Mouse (Mus musculus): ENCODE measurements around the gene Ctnnd2.

Ctnnd2 gene

DNA sequence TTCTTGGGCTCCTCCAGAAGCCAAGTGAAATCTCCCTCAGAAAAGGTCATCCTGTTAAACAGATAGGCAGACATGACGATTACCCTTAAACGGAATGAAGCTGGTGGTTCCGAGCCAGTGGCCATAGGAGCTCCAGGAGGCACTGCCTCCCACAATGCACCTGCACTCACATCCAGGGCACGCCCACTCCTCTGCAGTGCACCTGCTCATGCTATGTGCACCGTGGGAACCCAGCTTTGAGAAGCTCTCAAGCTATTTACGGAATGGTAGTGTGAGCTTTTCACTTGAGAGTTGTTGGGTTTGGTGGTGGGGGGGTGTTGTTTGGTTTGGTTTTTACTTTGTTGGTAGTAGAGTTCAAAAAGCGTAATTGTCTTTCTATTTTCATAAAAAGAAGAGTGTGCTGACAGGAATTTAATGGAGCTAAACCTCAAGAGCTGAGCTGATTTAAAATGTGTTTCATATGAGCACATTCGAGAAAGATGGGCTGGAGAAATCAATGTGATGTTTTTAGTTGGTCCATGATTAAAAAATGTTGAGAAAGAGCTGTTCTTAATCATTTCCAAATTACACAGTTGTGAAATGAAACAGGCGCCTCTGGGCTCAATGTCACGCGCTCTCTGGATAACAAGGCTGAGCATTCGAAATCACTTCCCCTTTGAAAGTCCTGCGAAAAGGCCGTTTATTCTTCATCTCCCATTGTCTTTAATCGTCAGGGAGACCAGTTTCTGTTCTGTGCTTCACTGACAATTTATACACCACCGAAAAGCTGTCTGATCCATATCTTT lies 802.8 kb downstream of the Ctnnd2 start:
- DNase-seq (ENCODE audit: extremely low read depth, low read depth), result no peak

DNA sequence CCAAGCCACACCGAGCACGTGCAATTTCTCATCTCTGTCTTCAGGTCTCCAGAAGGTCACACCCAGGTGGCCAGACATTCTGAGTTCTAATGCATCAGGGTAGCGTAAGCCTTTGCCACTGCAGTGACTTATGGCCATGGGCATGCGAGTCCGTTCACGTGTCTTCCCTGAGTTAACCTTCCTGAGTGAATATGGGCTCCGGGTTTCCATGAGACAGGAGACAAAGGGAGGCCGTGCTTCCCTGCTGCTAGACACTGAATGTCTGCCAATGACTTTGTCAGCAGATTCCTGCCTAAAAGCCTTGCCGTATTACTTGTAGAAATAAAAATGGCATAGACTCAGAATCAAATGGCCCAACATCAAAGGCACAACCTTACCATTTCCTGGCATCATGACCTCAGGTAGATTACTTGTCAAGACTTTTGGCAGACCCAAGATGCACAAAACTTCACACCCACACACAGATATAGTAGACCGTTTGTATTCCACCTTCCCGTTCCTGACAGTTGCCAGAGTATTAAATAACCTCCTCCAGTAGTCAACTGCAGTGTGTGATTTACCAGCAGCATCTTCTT lies 804.9 kb downstream of the Ctnnd2 start:
- no peak for DNase-seq (ENCODE audit: extremely low read depth, low read depth)

DNA sequence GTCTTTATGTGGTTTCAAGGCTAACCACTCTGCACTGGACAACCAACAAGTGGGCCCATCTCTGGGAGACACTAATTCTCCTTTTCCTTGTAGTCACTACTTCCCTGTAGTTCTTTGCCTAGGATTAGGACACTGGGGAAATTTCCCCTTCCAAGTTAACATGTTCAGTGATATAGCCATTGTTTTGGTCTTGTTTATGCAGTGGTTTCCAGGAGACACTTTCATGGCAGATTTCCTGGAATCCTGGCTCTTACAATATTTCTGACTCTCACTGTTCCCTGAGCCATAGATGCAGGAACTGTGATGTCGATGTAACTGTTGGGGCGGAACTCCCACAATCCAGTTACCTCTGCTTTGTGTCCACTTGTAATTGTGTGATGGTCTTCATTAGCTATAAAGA lies 814.5 kb downstream of the Ctnnd2 start:
- DNase-seq (ENCODE audit: extremely low read depth, low read depth), result no peak

DNA sequence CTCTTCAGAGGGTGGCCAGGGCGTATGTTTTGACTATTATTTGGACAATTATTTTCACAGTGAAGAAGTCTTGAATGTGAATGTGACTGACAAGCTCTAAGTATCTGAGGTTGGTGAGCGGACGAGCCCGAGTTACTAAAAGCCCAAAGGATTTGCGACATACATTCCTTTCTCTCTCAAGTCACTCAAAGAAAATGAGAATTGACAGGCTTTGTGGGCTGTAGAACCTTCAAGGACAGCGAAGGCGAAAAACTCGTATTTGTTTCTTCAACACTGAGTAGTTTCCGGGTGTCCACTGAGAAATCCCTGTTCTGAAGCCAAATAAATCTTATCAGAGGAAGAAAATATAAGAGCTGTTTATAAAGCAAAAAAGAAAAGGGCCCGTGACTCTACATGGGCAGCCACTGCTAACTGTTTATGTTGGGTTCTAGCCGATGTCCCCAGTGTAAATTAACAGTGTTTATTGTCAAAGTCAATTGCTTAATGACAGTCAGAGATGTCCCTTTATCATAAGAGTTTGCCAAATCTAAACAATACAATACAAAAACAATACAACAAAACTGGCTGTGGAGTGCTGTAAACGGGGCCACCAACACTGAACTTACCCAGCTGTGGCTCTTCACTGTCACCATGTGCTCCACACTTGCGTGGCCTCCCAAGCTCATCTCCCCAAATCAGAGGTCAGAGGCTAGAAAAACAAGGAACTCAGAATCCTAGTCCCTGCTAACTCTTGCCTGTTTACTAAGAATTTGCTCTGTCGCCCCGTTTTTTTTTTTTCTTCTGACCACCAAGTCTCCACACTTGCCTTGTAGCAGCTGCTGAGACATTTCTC lies 818.2 kb downstream of the Ctnnd2 start:
- DNase-seq (ENCODE audit: extremely low read depth, low read depth), result no peak

DNA sequence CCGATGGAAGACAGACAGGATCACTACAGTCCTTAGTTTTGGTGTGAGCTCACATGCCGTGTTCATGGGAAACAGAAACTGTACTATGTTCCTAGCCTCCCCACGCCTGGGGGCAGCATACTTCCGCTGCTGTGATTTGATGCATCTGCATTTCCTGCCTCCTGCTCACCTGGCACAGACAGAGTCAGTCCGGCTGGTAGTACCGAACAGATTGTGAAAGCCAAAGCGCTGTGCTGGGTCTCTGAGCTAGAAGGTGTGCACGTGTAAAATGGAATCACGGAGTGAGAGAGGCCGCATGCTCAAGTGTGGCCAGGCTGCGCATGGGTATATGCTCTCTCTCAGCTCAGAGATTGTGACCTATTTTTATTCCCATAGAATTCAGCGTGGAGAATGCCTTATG lies 820.0 kb downstream of the Ctnnd2 start:
- no peak for DNase-seq (ENCODE audit: extremely low read depth, low read depth)

DNA sequence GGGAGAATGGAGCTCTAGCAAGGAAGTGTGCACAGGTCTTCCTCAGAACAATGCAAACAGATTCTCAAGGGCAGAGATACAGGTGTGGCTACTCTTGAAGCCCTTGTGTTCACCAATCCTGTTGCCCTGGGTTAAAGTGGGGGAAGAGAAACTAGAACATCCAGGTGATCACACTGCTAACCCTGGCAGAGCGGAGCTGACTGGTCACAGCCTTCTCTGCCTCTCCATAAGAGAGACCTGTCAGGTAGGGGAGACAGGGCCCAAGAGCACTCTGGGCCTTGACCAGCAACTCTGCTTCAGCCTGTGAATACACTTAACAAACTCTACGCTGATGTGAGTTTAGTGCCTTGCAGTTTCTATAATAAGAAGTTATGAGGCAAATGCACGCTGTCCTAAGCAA lies 820.5 kb downstream of the Ctnnd2 start:
- DNase-seq (ENCODE audit: extremely low read depth, low read depth), result no peak

DNA sequence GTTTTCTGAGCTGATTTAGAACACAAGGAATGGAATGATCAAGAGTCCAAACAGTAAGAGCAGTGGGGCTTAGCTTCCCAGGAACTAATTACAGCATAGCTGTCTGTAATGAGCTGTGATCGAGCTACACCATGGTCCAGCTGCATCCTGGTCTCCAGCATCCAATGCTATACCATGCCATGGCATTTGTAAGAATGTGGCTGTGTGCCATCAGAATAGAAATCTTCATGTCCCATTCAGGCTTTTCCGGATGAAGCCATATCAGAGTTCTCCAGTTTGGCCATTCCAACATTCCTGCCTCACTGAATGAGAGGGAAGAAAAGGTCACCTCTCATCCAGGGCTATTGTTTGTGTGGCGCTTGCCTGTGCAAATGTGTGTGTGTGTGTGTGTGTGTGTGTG lies 823.0 kb downstream of the Ctnnd2 start:
- DNase-seq (ENCODE audit: extremely low read depth, low read depth), result no peak

DNA sequence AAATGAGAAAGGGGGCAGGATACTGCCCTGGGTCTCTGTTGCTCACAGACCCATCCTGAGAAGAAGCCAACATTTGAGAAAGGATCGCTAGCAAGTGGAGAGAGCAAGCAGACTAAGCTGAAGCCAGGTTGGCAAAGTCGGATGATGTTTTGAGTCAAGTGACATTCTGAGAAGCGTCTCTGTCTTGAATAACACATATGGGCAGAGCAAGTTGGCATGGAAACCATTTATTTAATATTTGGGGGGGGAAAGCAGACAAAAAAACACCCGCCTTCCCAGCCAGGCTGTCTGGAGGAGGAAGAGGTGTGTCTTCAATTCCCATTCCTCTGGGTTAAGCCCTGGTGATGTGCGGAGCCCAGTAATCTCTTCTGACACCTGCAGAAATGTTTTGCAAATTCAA lies 832.1 kb downstream of the Ctnnd2 start:
- no peak for DNase-seq (ENCODE audit: extremely low read depth, low read depth)

DNA sequence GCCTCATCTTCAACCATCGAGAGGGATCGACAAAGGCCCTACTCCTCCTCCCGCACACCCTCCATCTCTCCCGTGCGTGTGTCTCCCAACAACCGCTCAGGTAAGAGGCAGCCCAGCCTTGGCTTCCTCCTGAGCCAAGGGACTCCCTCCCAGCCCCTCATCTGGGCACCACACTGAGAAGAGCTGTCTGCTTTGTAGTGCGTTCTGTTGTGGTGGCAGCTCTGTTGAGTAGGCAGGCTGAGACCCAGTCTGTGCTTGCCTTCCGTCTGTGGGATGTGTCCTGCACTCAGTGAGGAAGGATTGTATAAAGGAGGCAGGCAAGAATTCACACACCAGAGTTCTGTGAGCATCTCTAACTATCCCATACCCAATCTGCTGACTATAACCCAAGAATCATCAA lies 832.6 kb downstream of the Ctnnd2 start:
- DNase-seq (ENCODE audit: extremely low read depth, low read depth), result no peak

DNA sequence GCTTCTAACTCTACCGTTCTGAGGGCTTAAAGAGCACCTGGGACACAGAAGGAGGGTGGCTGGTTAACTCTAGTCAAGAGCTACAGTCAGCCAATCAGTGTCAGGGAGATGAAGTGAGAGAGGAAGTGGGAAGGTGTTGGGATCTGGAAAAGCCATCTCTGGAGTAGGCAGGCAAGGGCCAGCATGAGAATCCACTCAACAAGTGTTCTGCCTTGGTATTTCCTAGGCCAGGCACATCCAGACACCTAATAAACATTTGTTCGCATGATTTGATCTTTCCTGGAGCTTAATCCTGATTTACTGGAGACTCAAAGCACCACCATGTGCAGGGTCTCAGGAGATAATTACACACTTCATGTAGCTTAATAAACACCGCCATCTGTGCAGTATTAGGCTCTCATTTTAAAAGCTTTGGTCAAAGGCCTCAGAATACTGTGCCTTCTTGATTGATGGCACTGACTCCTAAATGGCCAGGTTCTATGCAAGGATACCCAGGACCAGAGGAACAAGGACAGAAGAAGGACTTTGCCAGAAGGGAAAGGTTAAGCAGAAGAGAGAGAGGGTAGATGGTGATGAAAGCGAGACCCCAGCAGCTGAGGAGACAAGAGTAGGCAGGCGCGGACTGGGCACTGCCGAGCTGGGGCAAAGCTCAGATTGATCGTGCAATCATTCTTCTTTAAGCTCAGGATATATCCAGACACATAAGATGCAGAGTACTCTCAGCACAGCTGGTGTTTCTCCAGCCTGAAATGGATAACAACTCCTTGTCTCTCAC lies 833.8 kb downstream of the Ctnnd2 start:
- no peak for DNase-seq (ENCODE audit: extremely low read depth, low read depth)

DNA sequence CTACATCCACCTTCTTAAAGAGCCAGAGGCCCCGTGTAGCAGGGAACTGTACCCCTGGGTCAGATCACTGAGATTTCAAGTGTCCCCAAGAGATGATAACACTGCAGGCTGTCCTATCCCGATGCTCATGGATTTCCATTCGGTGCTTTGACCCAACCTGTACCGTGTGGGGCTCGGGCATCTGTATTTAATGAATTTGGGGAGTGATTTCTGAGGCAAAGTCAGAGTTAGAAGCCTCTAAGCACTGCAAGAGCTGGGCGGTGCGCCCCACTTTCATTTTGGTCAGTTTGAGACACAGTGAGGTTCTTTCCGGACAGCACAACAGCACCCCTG lies 834.4 kb downstream of the Ctnnd2 start:
- DNase-seq (ENCODE audit: extremely low read depth, low read depth), result no peak

DNA sequence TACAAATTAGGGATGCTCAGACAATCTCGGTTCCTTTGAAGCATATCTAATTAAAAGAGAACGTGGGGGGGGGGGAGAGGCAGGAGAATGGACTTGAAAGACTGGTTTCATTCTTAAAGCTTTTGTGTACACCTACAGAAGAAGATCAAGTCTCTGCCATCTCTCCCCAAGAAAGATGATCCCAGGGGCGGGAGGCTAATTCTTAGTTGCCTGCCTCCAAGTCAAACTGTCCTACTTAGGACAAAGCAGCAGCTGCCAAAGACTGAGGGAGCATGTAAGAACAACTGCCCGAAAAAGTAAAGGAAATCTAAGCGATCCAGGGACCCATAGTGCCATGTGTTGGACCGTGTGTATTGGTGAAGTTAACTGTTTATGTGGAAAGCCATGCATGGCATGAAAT lies 836.2 kb downstream of the Ctnnd2 start:
- DNase-seq (ENCODE audit: extremely low read depth, low read depth), result no peak

DNA sequence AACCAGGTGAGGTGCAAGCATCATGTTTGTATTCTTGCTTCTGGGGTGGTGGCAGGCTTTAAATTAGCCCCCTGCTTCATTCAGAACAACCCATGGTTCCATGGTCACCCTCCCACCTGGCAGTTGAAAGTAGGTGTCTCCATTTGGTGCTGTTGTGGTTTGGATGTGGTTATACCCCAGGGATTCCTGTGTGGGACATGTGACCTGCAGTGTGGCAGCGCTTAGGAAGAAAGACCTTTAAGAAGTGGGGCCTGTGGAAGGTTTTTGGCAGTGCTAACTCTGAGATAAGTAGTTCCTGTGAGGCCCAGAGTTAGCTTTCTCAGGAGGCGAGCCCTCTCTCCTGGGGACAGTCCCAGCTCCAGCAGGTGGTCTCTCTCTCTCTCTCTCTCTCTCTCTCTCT lies 848.4 kb downstream of the Ctnnd2 start:
- no peak for DNase-seq (ENCODE audit: extremely low read depth, low read depth)

DNA sequence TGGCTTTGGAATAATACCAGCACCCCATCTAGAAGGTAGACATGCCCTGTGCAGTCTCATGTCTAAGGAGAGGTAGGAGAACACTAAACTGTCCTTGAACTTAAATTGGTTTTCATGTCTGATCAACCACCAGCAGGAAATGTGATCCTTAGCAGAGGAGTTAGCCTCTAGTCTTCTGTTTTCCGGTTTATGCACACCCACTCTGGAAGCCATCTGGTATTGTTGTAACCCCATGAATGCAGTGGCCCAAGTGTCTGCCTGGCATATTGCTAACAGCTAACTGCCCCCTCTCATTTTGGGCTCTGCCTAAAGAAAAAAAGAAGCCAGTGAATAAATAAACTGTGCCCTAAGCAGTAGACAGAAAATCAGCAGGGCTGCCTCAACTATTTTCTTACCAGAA lies 849.6 kb downstream of the Ctnnd2 start:
- no peak for DNase-seq (ENCODE audit: extremely low read depth, low read depth)

DNA sequence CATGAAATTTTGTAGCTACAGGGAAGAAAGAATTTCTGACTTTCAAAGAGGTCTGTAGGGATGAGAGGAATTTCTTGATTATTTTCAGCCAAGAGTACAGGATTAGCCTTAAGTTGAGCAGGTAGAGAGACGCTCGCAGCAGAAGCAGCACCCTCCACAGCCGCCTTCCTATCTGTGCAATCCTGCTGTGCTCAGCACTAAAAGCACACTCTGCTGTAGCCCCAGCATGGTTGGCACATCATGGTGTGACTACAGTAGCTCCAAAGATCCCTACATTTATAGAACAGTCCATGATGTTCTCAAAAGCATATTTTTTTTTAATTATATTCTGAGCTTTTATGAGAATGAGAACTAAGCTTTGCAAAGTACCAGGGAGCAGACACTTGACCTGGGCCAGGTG lies 850.1 kb downstream of the Ctnnd2 start:
- DNase-seq (ENCODE audit: extremely low read depth, low read depth), result no peak

DNA sequence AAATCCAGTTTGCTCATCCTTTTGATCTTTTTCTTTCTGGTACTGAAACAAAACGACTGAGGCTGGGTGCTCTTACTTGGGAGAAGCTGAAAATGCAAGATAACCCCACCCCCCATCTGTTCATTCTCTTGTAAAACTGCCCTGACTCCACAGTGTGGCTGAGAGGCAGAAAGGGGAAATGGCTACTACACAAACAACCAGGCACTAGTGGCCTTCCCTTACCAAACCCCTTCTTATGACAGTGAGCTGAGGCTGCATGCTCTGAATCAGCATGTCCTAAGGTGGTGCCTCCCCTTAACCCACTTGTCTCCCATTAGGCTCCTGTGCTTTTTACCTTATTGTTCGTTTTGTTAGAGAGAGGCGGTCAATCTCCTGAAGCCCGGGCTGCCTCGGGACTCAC lies 851.4 kb downstream of the Ctnnd2 start:
- DNase-seq (ENCODE audit: extremely low read depth, low read depth), result no peak

DNA sequence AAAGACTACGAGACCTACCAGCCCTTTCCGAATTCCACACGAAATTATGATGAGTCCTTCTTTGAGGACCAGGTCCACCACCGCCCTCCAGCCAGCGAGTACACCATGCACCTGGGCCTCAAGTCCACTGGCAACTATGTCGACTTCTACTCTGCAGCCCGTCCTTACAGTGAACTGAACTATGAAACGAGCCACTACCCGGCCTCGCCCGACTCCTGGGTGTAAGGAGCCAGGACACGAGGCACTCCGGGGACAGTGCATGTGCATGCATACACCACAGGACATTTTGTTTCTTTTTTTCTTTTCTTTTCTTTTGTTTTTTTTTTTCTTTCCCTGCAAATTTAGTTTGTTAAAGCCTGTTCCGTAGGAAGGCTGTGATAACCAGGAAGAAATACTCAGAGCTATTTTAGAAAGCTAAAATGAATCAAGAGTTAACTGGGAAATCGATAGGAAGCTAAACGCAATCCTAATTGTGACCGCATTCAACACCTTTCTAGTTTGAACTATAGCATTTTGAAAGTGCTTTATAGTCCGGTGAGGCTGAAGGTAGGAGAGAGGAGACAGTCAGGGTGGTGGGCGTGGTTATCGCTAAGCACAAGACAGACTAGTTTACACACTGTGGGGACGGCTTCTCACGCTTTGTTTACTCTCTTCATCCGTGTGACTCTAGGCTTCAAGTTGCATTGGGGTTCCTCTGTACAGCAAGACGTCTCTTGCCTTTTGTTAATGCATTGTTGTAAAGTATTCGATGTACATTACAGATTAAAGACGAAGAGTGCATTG lies 855.2 kb downstream of the Ctnnd2 start:
- DNase-seq (ENCODE audit: extremely low read depth, low read depth), result no peak

DNA sequence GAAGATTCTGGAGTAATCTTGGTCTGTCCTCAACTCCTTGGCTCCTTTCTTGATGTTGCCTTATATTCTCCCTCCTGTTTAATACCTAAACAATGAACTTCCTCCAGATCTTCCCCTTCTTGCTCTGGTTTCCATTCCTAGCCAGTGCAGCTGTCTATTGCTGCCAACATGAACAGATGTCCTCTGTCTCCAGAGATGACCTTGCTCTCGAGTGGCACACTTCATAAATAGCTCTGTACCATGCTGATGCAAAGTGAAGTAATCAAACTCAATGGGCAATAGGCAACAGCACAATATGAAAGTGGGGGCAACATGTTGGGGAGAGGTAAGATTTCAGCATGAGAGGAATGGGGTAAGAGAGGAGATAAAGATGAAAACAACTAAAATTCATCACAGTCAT lies 872.6 kb downstream of the Ctnnd2 start:
- DNase-seq (ENCODE audit: extremely low read depth, low read depth), result no peak

DNA sequence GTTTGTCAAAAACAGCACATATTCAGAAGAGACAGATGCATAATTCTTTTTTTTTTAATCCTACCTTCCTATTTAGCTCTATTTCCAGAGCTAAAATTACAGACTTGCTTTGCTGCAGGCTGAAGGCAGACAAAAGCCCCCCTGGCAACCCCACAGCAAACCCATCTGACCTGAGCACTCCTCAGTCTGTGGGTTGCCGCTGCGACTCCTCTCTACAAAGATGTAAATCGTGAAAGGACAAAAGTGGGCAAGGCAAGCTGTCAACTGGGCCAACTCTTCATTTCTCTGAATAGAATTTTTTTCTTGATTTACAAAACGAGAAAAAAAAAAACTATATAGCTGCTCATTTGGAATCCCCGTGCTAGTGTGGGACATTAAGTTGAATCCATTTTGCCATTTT lies 879.1 kb downstream of the Ctnnd2 start:
- DNase-seq (ENCODE audit: extremely low read depth, low read depth), result no peak

DNA sequence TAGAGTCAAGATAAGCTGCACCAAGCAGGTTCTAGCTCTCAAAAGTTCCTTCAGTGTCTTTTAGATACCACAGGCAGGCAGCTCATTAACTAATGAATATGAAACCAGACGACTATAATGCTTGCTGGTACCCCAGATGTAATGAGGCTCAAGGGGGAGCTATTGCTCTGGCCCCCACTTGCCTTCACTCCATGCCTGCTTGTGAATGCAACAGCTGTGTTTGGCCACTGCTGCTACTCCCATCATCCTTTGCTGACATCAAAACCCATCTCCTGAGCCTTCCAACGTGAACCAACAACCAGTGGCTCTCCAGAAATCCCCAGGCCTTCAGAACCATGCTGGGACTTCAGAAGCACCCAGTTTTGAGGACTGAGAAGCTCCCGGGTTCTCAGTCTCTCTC lies 883.8 kb downstream of the Ctnnd2 start:
- DNase-seq (ENCODE audit: extremely low read depth, low read depth), result no peak

DNA sequence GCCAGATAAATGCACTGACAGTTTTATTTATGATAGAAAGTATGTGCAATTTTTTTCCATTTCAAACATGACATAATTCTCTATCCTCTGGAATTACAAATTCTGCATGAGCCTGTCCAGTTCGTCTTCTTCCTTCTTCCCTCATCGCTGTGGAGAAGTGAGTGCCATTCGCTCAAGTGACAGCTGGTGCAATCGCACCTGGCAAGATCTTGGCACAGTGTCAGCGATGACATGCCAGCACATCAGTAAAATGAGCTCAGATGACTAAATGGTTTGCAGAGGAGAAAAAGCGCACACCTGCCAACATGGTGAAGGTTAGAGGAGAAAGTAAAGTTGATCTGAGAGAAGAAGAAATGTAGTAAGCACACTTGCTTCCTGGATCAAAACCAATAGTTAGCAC lies 885.9 kb downstream of the Ctnnd2 start:
- no peak for DNase-seq (ENCODE audit: extremely low read depth, low read depth)
